ENCODE assay signal across 9 mouse cellular contexts in the genomic region with DNA sequence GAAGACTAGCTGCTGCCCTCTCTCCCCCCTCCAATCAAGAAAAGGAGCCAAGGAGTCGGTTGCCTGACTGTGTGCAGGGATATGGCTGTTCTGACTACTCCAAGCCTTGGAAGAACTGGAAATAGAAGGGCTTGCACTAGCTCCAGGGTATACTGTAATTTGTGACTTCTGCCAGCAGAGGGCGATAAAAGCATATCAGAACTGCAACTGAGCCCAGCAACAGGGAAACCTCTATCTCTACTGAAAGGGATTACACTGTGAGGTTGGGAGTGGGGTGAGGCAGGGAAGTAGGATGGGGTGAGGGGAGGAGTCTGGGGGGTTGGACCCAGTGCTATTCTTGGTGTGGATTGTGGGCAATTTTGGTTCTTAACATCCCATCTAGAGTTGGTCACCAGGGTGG. TPM values are rescaled to one million over a fixed set of nuclear protein-coding genes. Genes with fewer than 3 reads are reported as not detected.
DNase-seq lines count a peak whose midpoint lies in the region; ATAC-seq and TF ChIP-seq lines count a peak whose summit lies in the region.
"Had no signal": no experiment of that assay in that cellular context is flagged by ENCODE, and none has a peak within 500 bp of the region (broad histone marks: within the 10 kb centered on the region; RNA-seq: fewer than 3 reads in every experiment).

No protein-coding gene starts in this region.

- DNase-seq in Muller cell, postnatal 12 days (ENCODE audit: inconsistent ontology term): peak; percentile 40
- DNase-seq in c-Kit-positive CD71-positive TER-119-positive erythroid progenitor cells, embryonic 14.5 days (ENCODE audit: low spot score): peak; percentile 57
- DNase-seq in heart, postnatal 4 days: peak; percentile 81
- DNase-seq in layer of hippocampus, adult 2 months (ENCODE audit: low spot score in 2 of 2): peak; percentile 85 to 92
- DNase-seq in retina, adult 2 months (ENCODE audit: low read depth, low spot score): peak; percentile 54
- DNase-seq in thymus, postnatal 36 days: peak; percentile 51 to 55

- no peaks in the 10 kb centered on the region for H3K9me3 ChIP-seq in forebrain, embryonic 15.5 days
- no peaks in the 10 kb centered on the region for H3K9me3 ChIP-seq in lung, embryonic 16.5 days (ENCODE audit: control insufficient read depth, low read length)
- H3K9me3 ChIP-seq: lung, embryonic 15.5 days had no signal

- 14% methylated on average over 2 of the region's 2 CpGs for WGBS in forebrain, embryonic 15.5 days
- 1% methylated on average over 2 of the region's 2 CpGs for WGBS in lung, embryonic 16.5 days

- peak; percentile 86 for TF ChIP-seq CTCF in layer of hippocampus, adult 2 months (conservative IDR thresholded peaks at IDR 0.05)

- ATAC-seq in forebrain, embryonic 15.5 days (replicated peaks): peak; percentile 66
- ATAC-seq in lung, embryonic 16.5 days (ENCODE audit: low read depth): peak; percentile 51

- no peak overlapping the region for H3K4me3 ChIP-seq in forebrain, embryonic 15.5 days
- no peak overlapping the region for H3K4me3 ChIP-seq in layer of hippocampus, adult 2 months
- H3K4me3 ChIP-seq in lung, embryonic 16.5 days (ENCODE audit: low read length): no peak overlapping the region
- H3K4me3 ChIP-seq: lung, embryonic 15.5 days had no signal

- no peak overlapping the region for H3K9ac ChIP-seq in forebrain, embryonic 15.5 days (replicated peaks)
- H3K9ac ChIP-seq in lung, embryonic 16.5 days (ENCODE audit: low read length): no peak overlapping the region
- H3K9ac ChIP-seq: lung, embryonic 15.5 days had no signal

- no peak overlapping the region for H3K4me2 ChIP-seq in forebrain, embryonic 15.5 days (replicated peaks)
- H3K4me2 ChIP-seq in lung, embryonic 16.5 days (ENCODE audit: low read depth, low read length): no peak overlapping the region
- H3K4me2 ChIP-seq: lung, embryonic 15.5 days had no signal

- no peaks in the 10 kb centered on the region for H3K36me3 ChIP-seq in forebrain, embryonic 15.5 days
- H3K36me3 ChIP-seq in lung, embryonic 16.5 days (ENCODE audit: control insufficient read depth, insufficient read depth, low read length): no peaks in the 10 kb centered on the region
- H3K36me3 ChIP-seq: lung, embryonic 15.5 days had no signal

- peaks cover 11% of the 10 kb centered on the region for H3K4me1 ChIP-seq in forebrain, embryonic 15.5 days
- H3K4me1 ChIP-seq in lung, embryonic 16.5 days (replicated peaks; ENCODE audit: control insufficient read depth, insufficient read depth, low read length): no peaks in the 10 kb centered on the region
- H3K4me1 ChIP-seq: lung, embryonic 15.5 days had no signal

- no peak overlapping the region for H3K27ac ChIP-seq in forebrain, embryonic 15.5 days (replicated peaks)
- peak overlapping the region; percentile 32; the same call in 1 of the 2 replicates for H3K27ac ChIP-seq in layer of hippocampus, adult 2 months
- no peak overlapping the region for H3K27ac ChIP-seq in lung, embryonic 16.5 days (ENCODE audit: low read length)
- H3K27ac ChIP-seq: lung, embryonic 15.5 days had no signal

- H3K27me3 ChIP-seq in forebrain, embryonic 15.5 days: no peaks in the 10 kb centered on the region
- no peaks in the 10 kb centered on the region; the same call in 1 of the 2 replicates for H3K27me3 ChIP-seq in lung, embryonic 16.5 days (ENCODE audit: control insufficient read depth, insufficient read depth, low read depth, low read length)

RNA-seq across cellular contexts. Expression of a gene that starts 9.8 kb away (rescaled TPM):
- polyA plus RNA-seq in forebrain, embryonic 15.5 days (2015; fragmentation: Nextera tagmentation; extraction: Ambion mirVana): not detected in 2 replicates
- total RNA-seq in heart, postnatal 4 days (2021): not detected
- 10 to 100 TPM in 1 of 2 experiments, 1 to 10 TPM in 1; 8.8 to 10.8 TPM for total RNA-seq in layer of hippocampus, adult 2 months (2021)
- not detected in 2 replicates for polyA plus RNA-seq in lung, embryonic 16.5 days (2015; fragmentation: Nextera tagmentation; extraction: Ambion mirVana)
- polyA plus RNA-seq: lung, embryonic 15.5 days had no signal

RNA-seq across cellular contexts. Expression of a gene that starts 57.6 kb away (rescaled TPM):
- polyA plus RNA-seq in forebrain, embryonic 15.5 days (2015; fragmentation: Nextera tagmentation; extraction: Ambion mirVana): not detected in 2 replicates
- total RNA-seq in heart, postnatal 4 days (2021): not detected
- total RNA-seq in layer of hippocampus, adult 2 months (2021): not detected
- polyA plus RNA-seq in lung, embryonic 16.5 days (2015; fragmentation: Nextera tagmentation; extraction: Ambion mirVana): 0.10 TPM in 1 of 2 replicates, not detected in the other

Comparison
In these comparisons a context has a peak if more than half of its experiments do, and no peak if none do; other contexts are left out.
1. RNA of a gene that starts 9.8 kb away (total RNA-seq): 8.8 to 10.8 TPM in layer of hippocampus, adult 2 months; not detected in heart, postnatal 4 days; every median in the first group is over 4 times any median in the second.
2. Peak in every context shown above with its lines, with median percentiles within 50 percentile points of each other: DNase-seq.